ENCODE assay signal across 15 mouse cellular contexts in the genomic region with DNA sequence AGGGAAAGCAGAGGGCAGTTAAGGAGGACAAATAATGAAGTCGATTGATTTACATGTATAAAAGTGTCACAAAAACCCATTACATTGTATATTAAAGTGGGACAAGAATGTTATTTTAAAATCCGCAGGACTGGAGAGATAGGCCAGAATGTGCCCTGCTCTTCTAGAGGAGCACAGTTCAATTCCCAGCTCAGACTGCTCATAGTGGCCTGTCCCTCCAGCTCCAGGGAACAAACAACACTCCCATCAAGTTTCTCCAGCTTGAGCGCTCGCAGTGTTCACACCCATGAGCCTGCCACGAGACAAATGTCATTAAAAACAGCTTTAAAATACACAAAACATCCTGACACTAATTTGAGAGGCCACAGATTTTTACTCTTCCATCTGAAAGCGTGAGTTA.
A peak's percentile ranks its signal among the peaks of the same experiment; 100 is the strongest.
DNase-seq lines count a peak whose midpoint lies in the region; ATAC-seq and TF ChIP-seq lines count a peak whose summit lies in the region.
"Had no signal": no experiment of that assay in that cellular context is flagged by ENCODE, and none has a peak within 500 bp of the region (broad histone marks: within the 10 kb centered on the region; RNA-seq: fewer than 3 reads in every experiment).

No protein-coding gene starts in this region.

- no peak overlapping the region for H3K4me2 ChIP-seq in forebrain, embryonic 12.5 days
- H3K4me2 ChIP-seq in forebrain, postnatal 0 days (ENCODE audit: low read depth) = no peak overlapping the region
- no peak overlapping the region for H3K4me2 ChIP-seq in midbrain, embryonic 12.5 days (replicated peaks)
- no peak overlapping the region for H3K4me2 ChIP-seq in midbrain, embryonic 14.5 days (ENCODE audit: low read length)
- H3K4me2 ChIP-seq in hindbrain, embryonic 16.5 days (ENCODE audit: low read length) = no peak overlapping the region
- H3K4me2 ChIP-seq: embryonic facial prominence, embryonic 12.5 days; heart, embryonic 12.5 days had no signal

- TF ChIP-seq CTCF in forebrain, postnatal 0 days (IDR thresholded peaks at IDR 0.05; ENCODE audit: low read depth) = no peak
- no peak for TF ChIP-seq CTCF in brain, embryonic 14.5 days (IDR thresholded peaks at IDR 0.05; ENCODE audit: borderline replicate concordance, extremely low read depth, insufficient read depth, insufficient read length)

- H3K4me1 ChIP-seq in forebrain, embryonic 12.5 days = peaks cover 2% of the 10 kb centered on the region; the same call in 1 of the 2 replicates
- no peaks in the 10 kb centered on the region for H3K4me1 ChIP-seq in forebrain, postnatal 0 days (ENCODE audit: insufficient read depth)
- H3K4me1 ChIP-seq in midbrain, embryonic 12.5 days = no peaks in the 10 kb centered on the region
- H3K4me1 ChIP-seq in midbrain, embryonic 14.5 days (ENCODE audit: control insufficient read depth, insufficient read depth, low read length) = no peaks in the 10 kb centered on the region
- no peaks in the 10 kb centered on the region for H3K4me1 ChIP-seq in hindbrain, embryonic 16.5 days (ENCODE audit: control insufficient read depth, insufficient read depth, low read depth, low read length)
- H3K4me1 ChIP-seq: embryonic facial prominence, embryonic 12.5 days; heart, embryonic 12.5 days had no signal

- H3K9me3 ChIP-seq in forebrain, embryonic 12.5 days = no peaks in the 10 kb centered on the region
- no peaks in the 10 kb centered on the region for H3K9me3 ChIP-seq in forebrain, postnatal 0 days (ENCODE audit: low read length)
- H3K9me3 ChIP-seq in midbrain, embryonic 12.5 days = no peaks in the 10 kb centered on the region
- H3K9me3 ChIP-seq in midbrain, embryonic 14.5 days (ENCODE audit: control insufficient read depth, low read length) = no peaks in the 10 kb centered on the region
- H3K9me3 ChIP-seq in hindbrain, embryonic 16.5 days (ENCODE audit: control insufficient read depth, low read length) = no peaks in the 10 kb centered on the region
- H3K9me3 ChIP-seq: embryonic facial prominence, embryonic 12.5 days; heart, embryonic 12.5 days had no signal

- no peak overlapping the region for H3K4me3 ChIP-seq in forebrain, embryonic 12.5 days (replicated peaks)
- no peak overlapping the region for H3K4me3 ChIP-seq in forebrain, postnatal 0 days (ENCODE audit: low read depth, low read length)
- no peak overlapping the region for H3K4me3 ChIP-seq in midbrain, embryonic 12.5 days
- H3K4me3 ChIP-seq in midbrain, embryonic 14.5 days (replicated peaks; ENCODE audit: low read depth, low read length) = no peak overlapping the region
- no peak overlapping the region for H3K4me3 ChIP-seq in hindbrain, embryonic 16.5 days (ENCODE audit: low read length)
- H3K4me3 ChIP-seq: embryonic facial prominence, embryonic 12.5 days; heart, embryonic 12.5 days had no signal

- WGBS in forebrain, embryonic 12.5 days = 49% methylated on average over 6 of the region's 6 CpGs
- 51% methylated on average over 6 of the region's 6 CpGs for WGBS in forebrain, postnatal 0 days
- 51% methylated on average over 6 of the region's 6 CpGs for WGBS in midbrain, embryonic 12.5 days
- 58% methylated on average over 6 of the region's 6 CpGs for WGBS in midbrain, embryonic 14.5 days
- WGBS in hindbrain, embryonic 16.5 days = 49% methylated on average over 6 of the region's 6 CpGs

- no peak for DNase-seq in forebrain, postnatal 0 days
- DNase-seq in midbrain, embryonic 14.5 days = no peak
- peak; percentile 43 for DNase-seq in brain, embryonic 14.5 days (ENCODE audit: low read depth)
- DNase-seq in urinary bladder, postnatal 14 days (ENCODE audit: low spot score) = no peak
- DNase-seq: adrenal gland, adult 8-10 months; cerebellum, adult 11 months; left cerebral cortex, postnatal 4 days; lung, adult 18-20 months; thymus, postnatal 36 days had no signal

- H3K27me3 ChIP-seq in forebrain, embryonic 12.5 days = no peaks in the 10 kb centered on the region
- no peaks in the 10 kb centered on the region for H3K27me3 ChIP-seq in forebrain, postnatal 0 days (ENCODE audit: insufficient read depth, low read length)
- H3K27me3 ChIP-seq in midbrain, embryonic 12.5 days = no peaks in the 10 kb centered on the region; the same call in 1 of the 2 replicates
- no peaks in the 10 kb centered on the region for H3K27me3 ChIP-seq in midbrain, embryonic 14.5 days (ENCODE audit: control insufficient read depth, insufficient read depth, low read length)
- no peaks in the 10 kb centered on the region for H3K27me3 ChIP-seq in hindbrain, embryonic 16.5 days (replicated peaks; ENCODE audit: control insufficient read depth, insufficient read depth, low read length)
- H3K27me3 ChIP-seq: embryonic facial prominence, embryonic 12.5 days; heart, embryonic 12.5 days had no signal

- no peak overlapping the region for H3K9ac ChIP-seq in forebrain, embryonic 12.5 days
- H3K9ac ChIP-seq in forebrain, postnatal 0 days = no peak overlapping the region
- no peak overlapping the region for H3K9ac ChIP-seq in midbrain, embryonic 12.5 days (replicated peaks)
- no peak overlapping the region for H3K9ac ChIP-seq in midbrain, embryonic 14.5 days (replicated peaks; ENCODE audit: low read length)
- H3K9ac ChIP-seq in hindbrain, embryonic 16.5 days (ENCODE audit: low read depth, low read length) = no peak overlapping the region
- H3K9ac ChIP-seq: embryonic facial prominence, embryonic 12.5 days; heart, embryonic 12.5 days had no signal

- no peaks in the 10 kb centered on the region for H3K36me3 ChIP-seq in forebrain, embryonic 12.5 days (replicated peaks)
- H3K36me3 ChIP-seq in forebrain, postnatal 0 days (ENCODE audit: insufficient read depth) = no peaks in the 10 kb centered on the region
- H3K36me3 ChIP-seq in midbrain, embryonic 12.5 days = no peaks in the 10 kb centered on the region
- no peaks in the 10 kb centered on the region for H3K36me3 ChIP-seq in midbrain, embryonic 14.5 days (ENCODE audit: control insufficient read depth, insufficient read depth, low read length)
- no peaks in the 10 kb centered on the region for H3K36me3 ChIP-seq in hindbrain, embryonic 16.5 days (ENCODE audit: control insufficient read depth, insufficient read depth, low read length)
- H3K36me3 ChIP-seq: embryonic facial prominence, embryonic 12.5 days; heart, embryonic 12.5 days had no signal

- no peak for TF ChIP-seq POLR2A in brain, embryonic 14.5 days (IDR thresholded peaks at IDR 0.05; ENCODE audit: borderline replicate concordance, extremely low read depth, insufficient read depth, insufficient read length, poor library complexity, severe bottlenecking)

- peak; percentile 62; the same call in 1 of the 2 replicates for ATAC-seq in forebrain, embryonic 12.5 days (ENCODE audit: low FRiP score)
- no peak; the same call in 1 of the 2 replicates for ATAC-seq in forebrain, postnatal 0 days
- peak; percentile 41; the same call in 1 of the 2 replicates for ATAC-seq in midbrain, embryonic 12.5 days (ENCODE audit: low FRiP score, low read depth)
- ATAC-seq in midbrain, embryonic 14.5 days (ENCODE audit: low FRiP score, low TSS enrichment) = no peak; the same call in 1 of the 2 replicates
- peak; percentile 20; the same call in 1 of the 2 replicates for ATAC-seq in hindbrain, embryonic 16.5 days
- ATAC-seq: intestine, postnatal 0 days had no signal

- H3K27ac ChIP-seq in forebrain, embryonic 12.5 days = no peak overlapping the region
- H3K27ac ChIP-seq in forebrain, postnatal 0 days (ENCODE audit: low read depth, low read length) = no peak overlapping the region
- no peak overlapping the region for H3K27ac ChIP-seq in midbrain, embryonic 12.5 days (replicated peaks)
- no peak overlapping the region for H3K27ac ChIP-seq in midbrain, embryonic 14.5 days (replicated peaks; ENCODE audit: low read depth, low read length)
- no peak overlapping the region for H3K27ac ChIP-seq in hindbrain, embryonic 16.5 days (ENCODE audit: low read depth, low read length)
- H3K27ac ChIP-seq: embryonic facial prominence, embryonic 12.5 days had no signal

Comparison
In these comparisons a context has a peak if more than half of its experiments do, and no peak if none do; other contexts are left out.
1. ATAC-seq: peak in forebrain, embryonic 12.5 days (single experiment), midbrain, embryonic 12.5 days (single experiment) and hindbrain, embryonic 16.5 days (single experiment); none in forebrain, postnatal 0 days (single experiment) and midbrain, embryonic 14.5 days (single experiment).